Comparison of ENCODE assay signal across 9 mouse cellular contexts in genomic region chr13:36723726-36724300, GRCm38 (mm10). TPM values are rescaled to one million over a fixed set of nuclear protein-coding genes. Genes with fewer than 3 reads are reported as not detected.
DNase-seq lines count a peak whose midpoint lies in the region; ATAC-seq and TF ChIP-seq lines count a peak whose summit lies in the region.
"Had no signal": no experiment of that assay in that cellular context is flagged by ENCODE, and none has a peak within 500 bp of the region (broad histone marks: within the 10 kb centered on the region; RNA-seq: fewer than 3 reads in every experiment).

No protein-coding gene starts in this region.

- peaks cover 7% of the 10 kb centered on the region for H3K4me1 ChIP-seq in liver, postnatal 0 days (ENCODE audit: insufficient read depth)
- H3K4me1 ChIP-seq in liver, embryonic 12.5 days = peaks cover 9% of the 10 kb centered on the region; the same call in 1 of the 2 replicates
- H3K4me1 ChIP-seq in hindbrain, postnatal 0 days (ENCODE audit: insufficient read depth, low read length) = 0 out of 2 replicates have a peak, but pooled peaks cover 8% of the 10 kb centered on the region
- H3K4me1 ChIP-seq in neural tube, embryonic 15.5 days = peaks cover 38% of the 10 kb centered on the region

- H3K4me2 ChIP-seq in liver, postnatal 0 days (ENCODE audit: low read depth, low read length) = peak overlapping the region; percentile 47; the same call in 1 of the 2 replicates
- H3K4me2 ChIP-seq in liver, embryonic 12.5 days = no peak overlapping the region
- peak overlapping the region; percentile 45 for H3K4me2 ChIP-seq in hindbrain, postnatal 0 days (ENCODE audit: low read depth, low read length)
- H3K4me2 ChIP-seq in neural tube, embryonic 15.5 days = peak overlapping the region; percentile 50

- WGBS in liver, postnatal 0 days (ENCODE audit: insufficient replicate concordance) = 9% methylated on average over 15 of the region's 15 CpGs
- WGBS in liver, embryonic 12.5 days (ENCODE audit: insufficient replicate concordance) = 3% methylated on average over 15 of the region's 15 CpGs
- 5% methylated on average over 15 of the region's 15 CpGs for whole genome bisulfite sequencing in hindbrain, postnatal 0 days
- WGBS in neural tube, embryonic 15.5 days = 1% methylated on average over 15 of the region's 15 CpGs

- H3K27me3 ChIP-seq in liver, postnatal 0 days (ENCODE audit: insufficient read depth, low read length) = peaks cover 53% of the 10 kb centered on the region
- H3K27me3 ChIP-seq in liver, embryonic 12.5 days (replicated peaks) = peaks cover 85% of the 10 kb centered on the region
- peaks cover 23% of the 10 kb centered on the region for H3K27me3 ChIP-seq in hindbrain, postnatal 0 days (ENCODE audit: insufficient read depth, low read length)
- peaks cover 43% of the 10 kb centered on the region for H3K27me3 ChIP-seq in neural tube, embryonic 15.5 days (replicated peaks)

- no peak overlapping the region for H3K4me3 ChIP-seq in liver, postnatal 0 days (ENCODE audit: low read depth, low read length)
- H3K4me3 ChIP-seq in liver, embryonic 12.5 days = no peak overlapping the region
- no peak overlapping the region for H3K4me3 ChIP-seq in hindbrain, postnatal 0 days (ENCODE audit: low read length)
- H3K4me3 ChIP-seq in neural tube, embryonic 15.5 days (replicated peaks) = no peak overlapping the region
- H3K4me3 ChIP-seq: myocyte had no signal

- no peak for DNase-seq in liver, postnatal 0 days
- DNase-seq in embryo, embryonic 9.5 days (ENCODE audit: extremely low spot score) = peak; percentile 38
- peak; percentile 17 for DNase-seq in hindbrain, postnatal 0 days (ENCODE audit: low spot score)
- no peak for DNase-seq in lung, postnatal 10 days

- H3K9me3 ChIP-seq in liver, postnatal 0 days (ENCODE audit: low read length) = no peaks in the 10 kb centered on the region
- H3K9me3 ChIP-seq in liver, embryonic 12.5 days (replicated peaks) = no peaks in the 10 kb centered on the region
- no peaks in the 10 kb centered on the region for H3K9me3 ChIP-seq in hindbrain, postnatal 0 days (ENCODE audit: low read length)
- H3K9me3 ChIP-seq in neural tube, embryonic 15.5 days (replicated peaks) = no peaks in the 10 kb centered on the region
- H3K9me3 ChIP-seq: G1E had no signal

- no peak for TF ChIP-seq EP300 in liver, postnatal 0 days (IDR thresholded peaks at IDR 0.05; ENCODE audit: low read depth)

- TF ChIP-seq CTCF in liver, postnatal 0 days (IDR thresholded peaks at IDR 0.05; ENCODE audit: low read depth) = no peak
- no peak for TF ChIP-seq CTCF in hindbrain, postnatal 0 days (IDR thresholded peaks at IDR 0.05; ENCODE audit: low read depth)

- no peaks in the 10 kb centered on the region; the same call in 1 of the 2 replicates for H3K36me3 ChIP-seq in liver, postnatal 0 days (replicated peaks; ENCODE audit: insufficient read depth, low read length)
- H3K36me3 ChIP-seq in liver, embryonic 12.5 days = no peaks in the 10 kb centered on the region
- no peaks in the 10 kb centered on the region for H3K36me3 ChIP-seq in hindbrain, postnatal 0 days (ENCODE audit: insufficient read depth, low read length)
- H3K36me3 ChIP-seq in neural tube, embryonic 15.5 days = no peaks in the 10 kb centered on the region
- H3K36me3 ChIP-seq: G1E had no signal

- no peak overlapping the region for H3K27ac ChIP-seq in liver, postnatal 0 days (ENCODE audit: low read depth)
- H3K27ac ChIP-seq in liver, embryonic 12.5 days = no peak overlapping the region
- H3K27ac ChIP-seq in hindbrain, postnatal 0 days = peak overlapping the region; percentile 72
- H3K27ac ChIP-seq in neural tube, embryonic 15.5 days (replicated peaks) = peak overlapping the region; percentile 83

- ATAC-seq in liver, postnatal 0 days = no peak
- no peak for ATAC-seq in liver, embryonic 12.5 days
- ATAC-seq in hindbrain, postnatal 0 days = no peak
- ATAC-seq in neural tube, embryonic 15.5 days (ENCODE audit: low FRiP score) = no peak
- ATAC-seq in granulocyte monocyte progenitor cell, adult 5-6 weeks (replicated peaks; ENCODE audit: poor library complexity, severe bottlenecking) = no peak

- H3K9ac ChIP-seq in liver, postnatal 0 days (replicated peaks) = no peak overlapping the region
- no peak overlapping the region for H3K9ac ChIP-seq in liver, embryonic 12.5 days
- no peak overlapping the region for H3K9ac ChIP-seq in hindbrain, postnatal 0 days (replicated peaks; ENCODE audit: low read length)
- no peak overlapping the region for H3K9ac ChIP-seq in neural tube, embryonic 15.5 days (replicated peaks)

RNA-seq across cellular contexts. Expression of gene Nrn1, which starts 11.1 kb away (rescaled TPM):
- 97.4 and 98.7 TPM in 2 replicates for polyA plus RNA-seq in liver, postnatal 0 days (2015; fragmentation: Nextera tagmentation; extraction: Ambion mirVana)
- polyA plus RNA-seq in liver, embryonic 12.5 days (2016; fragmentation: Nextera tagmentation; extraction: Ambion mirVana) = 2.1 and 2.5 TPM in 2 replicates
- 112 and 125 TPM in 2 replicates for total RNA-seq in hindbrain, postnatal 0 days (2014; rRNA removed)
- 73.8 and 76.0 TPM in 2 replicates for polyA plus RNA-seq in hindbrain, postnatal 0 days (2015; fragmentation: Nextera tagmentation; extraction: Ambion mirVana)
- 59.0 and 71.6 TPM in 2 replicates for polyA plus RNA-seq in neural tube, embryonic 15.5 days (2015; fragmentation: Nextera tagmentation; extraction: Ambion mirVana)
- not detected in 2 replicates for total RNA-seq in granulocyte monocyte progenitor cell, adult 5-6 weeks (2014; fragmentation: Nextera tagmentation)
- total RNA-seq in granulocyte monocyte progenitor cell, adult 5-6 weeks (2017) = not detected in 2 replicates
- polyA plus RNA-seq: G1E had no signal

Comparison
In these comparisons a context has a peak if more than half of its experiments do, and no peak if none do; other contexts are left out.
1. RNA of gene Nrn1, which starts 11.1 kb away (polyA plus RNA-seq): 97.4 to 98.7 TPM in liver, postnatal 0 days, 73.8 to 76.0 TPM in hindbrain, postnatal 0 days and 59.0 to 71.6 TPM in neural tube, embryonic 15.5 days; 2.1 to 2.5 TPM in liver, embryonic 12.5 days; every median in the first group is over 10 times any median in the second.
2. DNase-seq: peak in embryo, embryonic 9.5 days (single experiment) and hindbrain, postnatal 0 days (single experiment); none in liver, postnatal 0 days (single experiment) and lung, postnatal 10 days (single experiment).
3. H3K27ac ChIP-seq: peak in hindbrain, postnatal 0 days (single experiment) and neural tube, embryonic 15.5 days (single experiment); none in liver, postnatal 0 days (single experiment) and liver, embryonic 12.5 days (single experiment).